Mouse (Mus musculus) midbrain, embryonic 13.5 days (tissue): ENCODE results near the gene Ap2a1. TPM values are rescaled to one million over a fixed set of nuclear protein-coding genes. Genes with fewer than 3 reads are reported as not detected.

Experiments used
- ATAC-seq: fragments of 200-750 bp; cut with Nextera tagmentation; 2 replicates; pipeline ENCODE4 v1.8.0; 2017; ENCODE audit warnings: mild to moderate bottlenecking, moderate TSS enrichment, moderate library complexity
- H3K27ac ChIP-seq: fragments of 300-500 bp; sonication (generic); 2 replicates; pipeline ENCODE4 v1.5.1; 2015; ENCODE audit warnings: inconsistent platforms, mild to moderate bottlenecking, moderate library complexity
- H3K27me3 ChIP-seq: fragments of 300-500 bp; sonication (generic); 2 replicates; pipeline ENCODE4 v1.6.1; 2015; ENCODE audit warnings: mild to moderate bottlenecking, inconsistent platforms
- H3K36me3 ChIP-seq: fragments of 300-500 bp; sonication (generic); 2 replicates; pipeline ENCODE4 v1.6.1; 2015; ENCODE audit warnings: mild to moderate bottlenecking, inconsistent platforms
- H3K4me1 ChIP-seq: fragments of 300-500 bp; sonication (generic); replicated peaks from 2 replicates; pipeline ENCODE4 v1.6.1; 2015; ENCODE audit warnings: inconsistent platforms
- H3K4me2 ChIP-seq: fragments of 300-500 bp; sonication (generic); replicated peaks from 2 replicates; pipeline ENCODE4 v1.6.1; 2015; ENCODE audit warnings: moderate library complexity, mild to moderate bottlenecking, inconsistent platforms
- H3K4me3 ChIP-seq: fragments of 300-500 bp; sonication (generic); replicated peaks from 2 replicates; pipeline ENCODE4 v1.5.1; 2015; ENCODE audit warnings: mild to moderate bottlenecking, inconsistent platforms
- H3K9ac ChIP-seq: fragments of 300-500 bp; sonication (generic); replicated peaks from 2 replicates; pipeline ENCODE4 v1.6.1; 2015; ENCODE audit warnings: mild to moderate bottlenecking, inconsistent platforms
- H3K9me3 ChIP-seq: fragments of 300-500 bp; sonication (generic); 2 replicates; pipeline ENCODE4 v1.6.1; 2016; ENCODE audit warnings: mild to moderate bottlenecking, inconsistent platforms
- WGBS: fragments of 180-500 bp; shearing (Covaris S2); methylation state at CpG from one replicate; pipeline ENCODE4 v1.1.7; 2015; 5-methylcytosine and 5-hydroxymethylcytosine counted together
- polyA plus RNA-seq: library from polyadenylated mRNA; unstranded; fragments of >200 nt; fragmentation: Nextera tagmentation; extraction: Ambion mirVana; gene quantifications from 2 replicates; pipeline ENCODE4 v1.2.1, GENCODE M21; 2015

The Ap2a1 gene
- polyA plus RNA-seq = 98.1 and 98.6 TPM in 2 replicates

- Histone ChIP-seq H3K4me2 (peak within 1 kb of the TSS; percentile 83), H3K27ac (peak within 1 kb of the TSS; percentile 94), H3K36me3 (peaks cover 17% of the 10 kb centered on the region), H3K27me3 (no peaks in the 10 kb centered on the region), H3K9ac (peak within 1 kb of the TSS; percentile 95), H3K9me3 (no peaks in the 10 kb centered on the region), H3K4me1 (peaks cover 23% of the 10 kb centered on the region), H3K4me3 (peak within 1 kb of the TSS; percentile 86)
- peak; percentile 99 for ATAC-seq
- under 1% methylated on average over 84 of the region's 84 CpGs for WGBS
Observed at GRCm38 (mm10) chr7:44929204-44930151, at the start of gene Ap2a1. TSS of gene Ap2a1 (minus strand) at chr7:44929496.

GRCm38 (mm10) chr7:44978300-44978699, 49.0 kb upstream of the Ap2a1 start:
- no peak overlapping the region for H3K9ac ChIP-seq
- no peak for ATAC-seq
- no peaks in the 10 kb centered on the region for H3K9me3 ChIP-seq
- H3K27me3 ChIP-seq = no peaks in the 10 kb centered on the region
- no peak overlapping the region for H3K27ac ChIP-seq
- no peak overlapping the region for H3K4me3 ChIP-seq
- H3K36me3 ChIP-seq = peaks cover 77% of the 10 kb centered on the region
- peaks cover 21% of the 10 kb centered on the region for H3K4me1 ChIP-seq
- WGBS = 99% methylated on average over 3 of the region's 3 CpGs
- no peak overlapping the region for H3K4me2 ChIP-seq

GRCm38 (mm10) chr7:44975117-44975419, 45.8 kb upstream of the Ap2a1 start:
- Histone ChIP-seq H3K27me3 (no peaks in the 10 kb centered on the region), H3K9me3 (no peaks in the 10 kb centered on the region), H3K4me1 (peaks cover 44% of the 10 kb centered on the region), H3K4me3 (peak overlapping the region; percentile 58), H3K9ac (peak overlapping the region; percentile 42; the same call in 1 of the 2 replicates), H3K4me2 (peak overlapping the region; percentile 93), H3K36me3 (peaks cover 49% of the 10 kb centered on the region), H3K27ac (peak overlapping the region; percentile 97)
- ATAC-seq = no peak
- 21% methylated on average over 6 of the region's 6 CpGs for WGBS

- Histone ChIP-seq H3K36me3 (peaks cover 44% of the 10 kb centered on the region), H3K4me3 (peak within 1 kb of the TSS; percentile 58), H3K27ac (peak within 1 kb of the TSS; percentile 97), H3K4me1 (peaks cover 48% of the 10 kb centered on the region), H3K4me2 (peak within 1 kb of the TSS; percentile 93), H3K27me3 (no peaks in the 10 kb centered on the region), H3K9me3 (no peaks in the 10 kb centered on the region), H3K9ac (peak within 1 kb of the TSS; percentile 77)
- under 1% methylated on average over 22 of the region's 22 CpGs for WGBS
- ATAC-seq = peak; percentile 65
Observed at GRCm38 (mm10) chr7:44974383-44975116, 45.3 kb upstream of the Ap2a1 start, which contains the start of gene Cpt1c. TSS of gene Cpt1c (minus strand) at chr7:44974851.

GRCm38 (mm10) chr7:44973415-44974130, 44.3 kb upstream of the Ap2a1 start:
- 26% methylated on average over 14 of the region's 14 CpGs for WGBS
- no peak for ATAC-seq
- peaks cover 35% of the 10 kb centered on the region for H3K36me3 ChIP-seq
- no peaks in the 10 kb centered on the region for H3K9me3 ChIP-seq
- peak overlapping the region; percentile 58 for H3K4me3 ChIP-seq
- peaks cover 50% of the 10 kb centered on the region for H3K4me1 ChIP-seq
- H3K9ac ChIP-seq = peak overlapping the region; percentile 77
- no peaks in the 10 kb centered on the region for H3K27me3 ChIP-seq
- peak overlapping the region; percentile 97 for H3K27ac ChIP-seq
- H3K4me2 ChIP-seq = peak overlapping the region; percentile 93

DNA sequence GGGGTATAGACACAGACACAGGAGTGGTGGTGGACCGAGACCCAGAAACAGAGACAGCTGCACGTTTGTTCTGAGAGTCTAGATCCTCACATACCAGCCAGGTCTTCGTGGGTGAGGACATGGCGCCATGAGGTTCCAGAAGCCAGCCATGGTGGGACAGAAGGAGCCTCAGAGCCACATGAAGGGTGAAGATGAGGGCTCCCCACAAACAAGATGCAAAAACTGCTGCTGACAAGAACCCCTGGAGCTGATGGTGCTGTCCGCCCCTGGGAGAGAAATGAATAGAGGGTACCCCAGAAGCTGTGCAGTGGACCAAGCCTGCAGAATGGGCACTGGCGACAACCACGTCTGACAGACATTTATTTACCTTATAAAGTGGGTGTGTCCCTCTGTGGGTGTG, 41.8 kb upstream of the Ap2a1 start:
- Histone ChIP-seq H3K27me3 (no peaks in the 10 kb centered on the region), H3K4me1 (peaks cover 50% of the 10 kb centered on the region), H3K27ac (peak overlapping the region; percentile 86), H3K9ac (peak overlapping the region; percentile 71), H3K9me3 (no peaks in the 10 kb centered on the region), H3K4me3 (peak overlapping the region; percentile 55), H3K36me3 (peaks cover 29% of the 10 kb centered on the region), H3K4me2 (peak overlapping the region; percentile 77)
- WGBS = 78% methylated on average over 7 of the region's 7 CpGs
- ATAC-seq = no peak

DNA sequence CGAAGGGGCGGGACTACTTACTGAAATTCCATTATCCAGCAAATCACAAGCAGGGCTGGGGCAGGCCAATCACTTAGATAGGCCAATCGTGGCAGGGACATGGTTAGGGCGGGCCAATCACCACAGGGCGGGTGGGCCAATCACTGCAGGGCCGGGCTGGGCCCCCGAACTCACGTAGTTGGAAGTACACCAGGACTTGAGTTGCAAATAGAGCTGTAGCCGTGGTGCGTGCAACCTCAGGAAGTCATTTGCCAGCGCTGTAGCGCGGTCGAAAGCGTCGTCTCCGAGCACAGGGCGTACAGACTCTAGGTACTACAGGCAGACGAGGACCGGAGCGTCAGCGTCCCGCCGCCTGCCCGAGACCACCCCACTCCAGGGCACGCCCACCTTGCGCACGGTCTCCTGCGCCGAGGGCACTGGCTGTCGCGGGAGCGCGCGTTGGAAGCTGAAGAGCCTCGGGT, 41.0 kb upstream of the Ap2a1 start:
- H3K27me3 ChIP-seq = no peaks in the 10 kb centered on the region
- H3K4me2 ChIP-seq = peak overlapping the region; percentile 77
- ATAC-seq = peak; percentile 96
- peaks cover 45% of the 10 kb centered on the region for H3K4me1 ChIP-seq
- H3K9me3 ChIP-seq = no peaks in the 10 kb centered on the region
- H3K36me3 ChIP-seq = peaks cover 29% of the 10 kb centered on the region
- H3K27ac ChIP-seq = peak overlapping the region; percentile 86
- WGBS = under 1% methylated on average over 36 of the region's 36 CpGs
- peak overlapping the region; percentile 71 for H3K9ac ChIP-seq
- H3K4me3 ChIP-seq = peak overlapping the region; percentile 55

DNA sequence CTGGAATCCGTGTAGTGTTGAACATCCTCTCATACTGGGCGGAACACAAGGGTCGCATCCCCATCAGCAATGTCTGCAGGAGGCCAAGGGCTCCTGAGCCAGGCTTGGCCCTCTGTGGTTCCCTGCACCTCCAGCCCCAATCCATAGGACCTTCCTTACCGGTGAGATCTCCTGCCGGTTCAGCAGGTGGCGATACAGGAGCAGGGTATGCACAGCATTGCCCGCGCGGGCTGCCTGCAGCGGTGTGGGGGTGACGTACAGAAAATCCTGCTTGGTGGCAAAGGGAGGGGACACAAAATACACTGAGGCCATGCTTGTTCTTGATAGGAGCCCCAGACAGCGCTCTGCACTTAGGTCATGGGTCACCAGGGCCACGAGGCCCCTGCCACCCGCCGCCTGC, 37.3 kb upstream of the Ap2a1 start:
- H3K27ac ChIP-seq = no peak overlapping the region
- no peak overlapping the region for H3K4me3 ChIP-seq
- no peak overlapping the region for H3K4me2 ChIP-seq
- no peaks in the 10 kb centered on the region for H3K27me3 ChIP-seq
- H3K36me3 ChIP-seq = peaks cover 62% of the 10 kb centered on the region
- no peak overlapping the region for H3K9ac ChIP-seq
- no peak for ATAC-seq
- no peaks in the 10 kb centered on the region for H3K9me3 ChIP-seq
- peaks cover 15% of the 10 kb centered on the region for H3K4me1 ChIP-seq
- 80% methylated on average over 15 of the region's 15 CpGs for WGBS

DNA sequence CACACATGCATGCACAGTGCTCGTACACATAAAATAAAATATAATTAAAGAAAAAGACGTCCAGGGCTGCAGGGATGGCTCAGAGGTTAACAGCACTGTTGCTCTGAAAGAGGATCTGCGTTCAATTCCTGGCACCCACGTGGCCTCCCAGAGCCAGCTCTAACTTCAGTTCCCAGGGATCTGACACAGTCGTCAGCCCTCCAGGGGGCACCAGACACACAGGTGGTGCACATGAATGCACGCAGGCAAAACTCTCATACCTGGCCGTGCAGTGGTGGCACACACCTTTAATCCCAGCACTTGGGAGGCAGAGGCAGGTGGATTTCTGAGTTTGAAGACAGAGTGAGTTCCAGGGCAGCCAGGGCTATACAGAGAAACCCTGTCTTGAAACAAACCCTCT, 36.7 kb upstream of the Ap2a1 start:
- Histone ChIP-seq H3K4me3 (no peak overlapping the region), H3K27me3 (no peaks in the 10 kb centered on the region), H3K27ac (no peak overlapping the region), H3K9ac (no peak overlapping the region), H3K36me3 (peaks cover 69% of the 10 kb centered on the region), H3K4me1 (peaks cover 9% of the 10 kb centered on the region), H3K9me3 (no peaks in the 10 kb centered on the region), H3K4me2 (no peak overlapping the region)
- no peak for ATAC-seq
- WGBS = 85% methylated on average over 7 of the region's 7 CpGs

GRCm38 (mm10) chr7:44964990-44965389, 35.7 kb upstream of the Ap2a1 start:
- H3K27ac ChIP-seq = no peak overlapping the region
- WGBS = 94% methylated on average over 13 of the region's 13 CpGs
- H3K4me3 ChIP-seq = no peak overlapping the region
- H3K9ac ChIP-seq = no peak overlapping the region
- H3K9me3 ChIP-seq = no peaks in the 10 kb centered on the region
- no peaks in the 10 kb centered on the region for H3K27me3 ChIP-seq
- H3K4me1 ChIP-seq = 0 out of 2 replicates have a peak, but pooled peaks cover 5% of the 10 kb centered on the region
- no peak overlapping the region for H3K4me2 ChIP-seq
- no peak; the same call in 1 of the 2 replicates for ATAC-seq
- H3K36me3 ChIP-seq = peaks cover 77% of the 10 kb centered on the region

- Histone ChIP-seq H3K4me3 (no peak overlapping the region), H3K36me3 (peaks cover 88% of the 10 kb centered on the region)
Observed at GRCm38 (mm10) chr7:44962831-44963230, 33.5 kb upstream of the Ap2a1 start.

More at GRCm38 (mm10) chr7:44962831-44963230, 33.5 kb upstream of the Ap2a1 start:
- Histone ChIP-seq H3K9ac (no peak overlapping the region), H3K4me2 (no peak overlapping the region), H3K27me3 (no peaks in the 10 kb centered on the region), H3K27ac (no peak overlapping the region), H3K9me3 (no peaks in the 10 kb centered on the region), H3K4me1 (no peaks in the 10 kb centered on the region)
- no peak for ATAC-seq
- WGBS = 95% methylated on average over 5 of the region's 5 CpGs
